Mouse (Mus musculus) bone marrow macrophage, adult 2 months (primary cell): ENCODE measurements around the gene Rab14. TPM values are rescaled to one million over a fixed set of nuclear protein-coding genes. Genes with fewer than 3 reads are reported as not detected.
A peak's percentile ranks its signal among the peaks of the same experiment; 100 is the strongest.

Experiments
- H3K27ac ChIP-seq: 2 replicates; pipeline ENCODE4 v1.5.1; 2012; ENCODE audit warnings: low read depth, low read length; ENCODE audit not compliant: insufficient read depth
- H3K4me1 ChIP-seq: 2 replicates; pipeline ENCODE4 v1.6.1; 2012; ENCODE audit warnings: low read length; ENCODE audit not compliant: control insufficient read depth, insufficient read depth
- H3K4me3 ChIP-seq: 2 replicates; pipeline ENCODE4 v1.5.1; 2012; ENCODE audit warnings: mild to moderate bottlenecking, low read length, moderate library complexity; ENCODE audit not compliant: insufficient read depth
- CTCF ChIP-seq: IDR thresholded peaks from 2 replicates; pipeline ENCODE4 v1.5.1; 2012; ENCODE audit warnings: low read depth, mild to moderate bottlenecking, low read length, moderate library complexity
- POLR2A ChIP-seq: IDR thresholded peaks from 2 replicates; pipeline ENCODE4 v1.6.1; 2012; ENCODE audit warnings: mild to moderate bottlenecking, low read depth, low read length, borderline replicate concordance
- polyA plus RNA-seq: library from polyadenylated mRNA; stranded (reverse); fragments of >200 nt; gene quantifications from 2 replicates; pipeline ENCODE4 v1.2.4, GENCODE M21; 2012; ENCODE audit not compliant: missing spikeins, insufficient read depth, insufficient read length

The Rab14 gene
- polyA plus RNA-seq, 1 experiment = 259 TPM

DNA sequence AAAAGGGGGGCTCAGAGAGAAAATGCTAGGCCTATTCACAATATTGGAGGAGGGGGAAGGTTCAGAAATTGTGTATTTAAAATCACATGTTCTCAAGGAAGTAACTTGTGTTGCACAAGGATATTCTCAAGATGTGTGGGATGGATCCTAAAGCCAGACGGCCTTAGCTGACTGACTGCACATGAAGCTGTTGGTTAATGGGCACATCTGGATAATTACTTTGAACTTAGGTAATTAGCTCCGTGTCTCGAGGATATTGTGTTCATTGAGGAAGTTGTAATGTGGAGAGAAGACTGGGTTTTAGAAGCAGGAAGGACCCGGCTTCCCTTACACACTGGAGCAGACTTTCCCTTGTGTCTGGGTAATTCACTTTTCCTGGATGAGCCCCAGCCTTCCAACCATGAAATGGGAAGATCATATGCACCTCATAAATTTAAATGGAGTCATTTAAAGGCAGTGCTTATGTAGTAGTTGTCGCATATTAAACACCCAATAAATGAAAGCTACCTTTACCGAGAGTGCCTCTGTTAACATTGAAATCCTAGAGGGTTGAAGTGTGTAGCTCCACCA, 22.0 kb upstream of the Rab14 start:
- 0 out of 2 replicates have a peak overlapping the region, but pooled peaks have one; percentile 28 for H3K27ac ChIP-seq
- TF ChIP-seq POLR2A (no peak), CTCF (no peak)
- peaks cover 11% of the 10 kb centered on the region for H3K4me1 ChIP-seq
- no peak overlapping the region for H3K4me3 ChIP-seq

GRCm38 (mm10) chr2:35218736-35219135, 17.8 kb upstream of the Rab14 start:
- no peak overlapping the region for H3K27ac ChIP-seq

GRCm38 (mm10) chr2:35216701-35217100, 15.8 kb upstream of the Rab14 start:
- no peak overlapping the region for H3K27ac ChIP-seq
- H3K4me3 ChIP-seq = no peak overlapping the region
- no peak for TF ChIP-seq POLR2A
- TF ChIP-seq CTCF = no peak
- peaks cover 23% of the 10 kb centered on the region for H3K4me1 ChIP-seq

More at GRCm38 (mm10) chr2:35218736-35219135, 17.8 kb upstream of the Rab14 start:
- no peak overlapping the region for H3K4me3 ChIP-seq
- peaks cover 25% of the 10 kb centered on the region for H3K4me1 ChIP-seq
- no peak for TF ChIP-seq CTCF
- no peak for TF ChIP-seq POLR2A

DNA sequence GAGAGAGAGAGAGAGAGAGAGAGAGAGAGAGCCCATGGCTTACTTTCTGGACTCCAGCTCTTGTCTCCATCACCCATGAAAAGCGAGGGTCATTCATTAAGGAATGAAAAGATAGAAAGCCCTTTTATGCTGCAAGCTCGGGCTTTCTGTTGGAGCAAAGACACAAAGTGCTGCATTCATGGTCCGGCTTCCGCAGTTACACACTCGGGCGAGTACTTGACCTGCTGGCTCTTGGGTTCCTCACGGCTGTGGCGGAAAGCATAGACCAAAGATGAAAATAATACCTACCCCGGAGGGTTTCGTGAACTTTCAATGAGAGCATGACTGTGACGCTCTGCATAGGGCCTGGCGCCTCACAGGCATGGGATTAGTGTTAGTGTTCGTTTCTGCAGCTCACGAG, 14.4 kb upstream of the Rab14 start:
- no peak overlapping the region for H3K27ac ChIP-seq
- no peak for TF ChIP-seq POLR2A
- TF ChIP-seq CTCF = no peak
- no peak overlapping the region for H3K4me3 ChIP-seq
- H3K4me1 ChIP-seq = peaks cover 36% of the 10 kb centered on the region

DNA sequence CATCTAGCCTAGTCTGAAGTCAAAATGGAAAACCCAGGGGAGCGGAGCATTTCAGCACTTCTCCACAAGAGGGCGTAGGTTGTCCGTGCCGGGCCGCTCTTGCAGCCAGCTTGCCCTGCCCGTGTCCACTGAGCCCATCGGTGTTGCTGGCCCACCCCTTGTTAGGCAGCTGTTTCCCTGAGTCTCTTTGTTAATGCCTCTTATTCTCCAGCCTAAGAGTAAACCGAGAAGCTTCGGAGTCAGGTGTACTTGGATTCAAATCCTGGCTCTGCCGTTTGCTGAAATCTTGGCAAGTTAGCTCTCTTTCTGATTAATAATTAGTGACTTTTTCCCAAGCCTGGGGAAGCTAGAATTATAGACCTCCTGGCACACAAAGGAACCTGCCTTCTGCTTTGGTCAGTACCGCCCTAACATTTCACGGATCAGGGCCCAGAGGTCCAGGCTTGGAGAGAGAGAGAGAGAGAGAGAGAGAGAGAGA, 14.0 kb upstream of the Rab14 start:
- peaks cover 40% of the 10 kb centered on the region for H3K4me1 ChIP-seq
- no peak overlapping the region for H3K27ac ChIP-seq
- no peak overlapping the region for H3K4me3 ChIP-seq
- TF ChIP-seq POLR2A = no peak
- peak; percentile 86 for TF ChIP-seq CTCF

GRCm38 (mm10) chr2:35213345-35213910, 12.5 kb upstream of the Rab14 start:
- Histone ChIP-seq H3K4me3 (no peak overlapping the region), H3K4me1 (peaks cover 50% of the 10 kb centered on the region), H3K27ac (no peak overlapping the region)
- no peak for TF ChIP-seq POLR2A
- no peak for TF ChIP-seq CTCF

- H3K4me3 ChIP-seq = no peak overlapping the region
- peak overlapping the region; percentile 18 for H3K27ac ChIP-seq
- TF ChIP-seq POLR2A (no peak), CTCF (no peak)
- H3K4me1 ChIP-seq = peaks cover 54% of the 10 kb centered on the region
Measured at GRCm38 (mm10) chr2:35211681-35212080, 10.8 kb upstream of the Rab14 start.

GRCm38 (mm10) chr2:35208931-35209665, 8.2 kb upstream of the Rab14 start:
- TF ChIP-seq POLR2A = no peak
- no peak for TF ChIP-seq CTCF
- H3K4me1 ChIP-seq = peaks cover 42% of the 10 kb centered on the region
- peak overlapping the region; percentile 82 for H3K27ac ChIP-seq
- H3K4me3 ChIP-seq = peak overlapping the region; percentile 17; the same call in 1 of the 2 replicates

DNA sequence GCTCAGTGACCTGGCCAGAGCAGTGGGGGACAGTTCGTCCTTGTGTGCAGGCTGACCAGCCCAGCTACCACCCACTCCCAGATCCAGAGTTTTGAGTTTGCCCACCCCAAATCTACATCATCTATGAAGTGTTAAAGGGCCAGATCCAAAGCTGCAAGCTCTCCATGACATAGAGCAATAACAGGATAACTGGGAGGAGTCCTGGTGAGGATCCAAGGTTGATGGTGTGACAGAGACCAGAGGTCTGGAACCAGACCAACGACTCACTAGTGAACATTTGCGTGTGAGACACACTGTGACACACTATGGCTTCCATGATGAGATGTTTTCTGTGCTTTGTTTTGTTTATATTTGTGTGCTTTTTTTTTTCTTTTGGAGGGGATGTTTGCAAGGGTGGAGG, 7.1 kb upstream of the Rab14 start:
- peaks cover 50% of the 10 kb centered on the region for H3K4me1 ChIP-seq
- H3K27ac ChIP-seq = no peak overlapping the region
- no peak overlapping the region for H3K4me3 ChIP-seq
- TF ChIP-seq POLR2A (no peak), CTCF (no peak)

DNA sequence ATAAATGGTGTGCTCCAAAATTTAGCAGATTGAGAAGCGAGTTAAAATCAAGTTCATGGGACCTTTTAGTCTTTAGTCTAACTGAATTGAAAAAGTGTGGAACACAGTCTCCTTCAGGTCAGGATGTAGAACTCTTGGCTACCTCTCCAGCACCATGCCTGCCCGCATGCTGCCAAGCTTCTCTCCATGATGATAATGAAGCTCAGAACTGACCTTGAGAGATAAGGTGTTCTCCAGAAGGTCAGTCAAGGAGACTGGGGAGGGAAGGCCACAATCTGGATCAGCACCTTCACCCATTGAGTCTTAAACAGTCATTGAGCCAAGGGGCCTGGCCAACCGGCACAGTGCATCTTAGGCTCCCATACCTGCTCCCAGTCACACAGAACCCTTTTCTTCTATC, 5.8 kb upstream of the Rab14 start:
- peaks cover 44% of the 10 kb centered on the region for H3K4me1 ChIP-seq
- H3K27ac ChIP-seq = no peak overlapping the region
- H3K4me3 ChIP-seq = no peak overlapping the region
- no peak for TF ChIP-seq CTCF
- no peak for TF ChIP-seq POLR2A
